Mouse (Mus musculus): ENCODE results near the gene Sgcd.

DNA sequence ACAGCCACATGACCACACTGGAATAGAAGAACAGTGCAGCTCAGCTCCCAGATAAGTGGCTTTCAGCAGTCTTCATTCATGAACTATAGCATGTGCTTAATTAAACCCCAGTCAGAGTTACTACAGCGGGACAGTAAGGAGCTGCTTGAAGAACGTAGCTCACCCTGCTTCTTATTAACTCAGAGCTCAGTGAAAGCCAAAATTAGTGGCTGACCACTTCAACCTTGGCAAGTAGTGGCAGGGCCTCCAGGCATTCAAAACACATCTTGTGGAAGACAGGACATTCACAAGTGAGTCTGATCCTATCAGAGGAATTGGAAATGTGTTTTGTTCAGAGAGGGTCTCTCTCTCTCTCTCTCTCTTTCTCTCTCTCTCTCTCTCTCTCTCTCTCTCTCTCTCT lies 617.2 kb downstream of the Sgcd start:
- TF ChIP-seq POLR2A (IDR thresholded peaks at IDR 0.05; ENCODE audit: control insufficient read depth, low read depth, low read length) (no peak), CTCF (IDR thresholded peaks at IDR 0.05; ENCODE audit: control insufficient read depth, insufficient read depth, insufficient replicate concordance, low read depth, low read length) (no peak)

Data from testis, adult 2 months (tissue).